Mouse (Mus musculus) CH12.LX (cell line): ENCODE results near the gene Atp5j. TPM values are rescaled to one million over a fixed set of nuclear protein-coding genes. Genes with fewer than 3 reads are reported as not detected.

ENCODE experiments used
- DNase-seq: peaks from one replicate; pipeline ENCODE4 v3.0.0-alpha.2; 2013; ENCODE audit errors: extremely low read depth
- H3K27ac ChIP-seq: 2 replicates; pipeline ENCODE4 v1.5.1; 2012; ENCODE audit warnings: low read depth, mild to moderate bottlenecking, control low read depth, moderate library complexity; ENCODE audit not compliant: insufficient read depth
- H3K27me3 ChIP-seq: replicated peaks from 2 replicates; pipeline ENCODE3; 2012; ENCODE audit warnings: inconsistent platforms
- H3K36me3 ChIP-seq, 2 experiments: replicated peaks in 1 of 2; 2 replicates each; pipeline versions ENCODE3 to v1.6.1; 2012; ENCODE audit warnings: inconsistent platforms in 1 of 2, low read length in 1 of 2, mild to moderate bottlenecking in 1 of 2, mixed read lengths in 1 of 2, moderate library complexity in 1 of 2; ENCODE audit not compliant: control insufficient read depth in 1 of 2, insufficient read depth in 1 of 2
- H3K4me1 ChIP-seq, 2 experiments: 2 replicates each; pipeline ENCODE4 v1.6.1; 2012; ENCODE audit warnings: inconsistent platforms in 1 of 2, moderate library complexity in 1 of 2; ENCODE audit not compliant: insufficient read depth in 2 of 2, control insufficient read depth in 1 of 2
- H3K4me2 ChIP-seq: 2 replicates; pipeline ENCODE4 v1.6.1; 2012; ENCODE audit warnings: low read depth, mild to moderate bottlenecking, control low read depth; ENCODE audit not compliant: poor library complexity, insufficient read depth, severe bottlenecking
- H3K4me3 ChIP-seq, 3 experiments: fragments of 150-350 bp in 1 of 3; sonication (generic) in 1 of 3; replicated peaks in 1 of 3; 2 replicates each; pipeline versions ENCODE3 to v1.5.1; 2011 to 2012; ENCODE audit warnings: low read depth in 2 of 3, low read length in 2 of 3, mild to moderate bottlenecking in 2 of 3, moderate library complexity in 2 of 3, control low read depth in 1 of 3, improper control_type of control experiment in 1 of 3, inconsistent platforms in 1 of 3, mixed read lengths in 1 of 3; ENCODE audit not compliant: poor library complexity in 1 of 3
- H3K79me2 ChIP-seq: replicated peaks from 2 replicates; pipeline ENCODE4 v1.6.1; 2012; ENCODE audit warnings: mild to moderate bottlenecking, moderate library complexity; ENCODE audit not compliant: control insufficient read depth, poor library complexity, insufficient read depth, severe bottlenecking; ENCODE audit errors: extremely low read depth
- H3K9ac ChIP-seq: 2 replicates; pipeline ENCODE4 v1.6.1; 2012; ENCODE audit warnings: low read depth, mild to moderate bottlenecking, control low read depth, moderate library complexity; ENCODE audit not compliant: insufficient read depth
- H3K9me3 ChIP-seq: replicated peaks from 2 replicates; pipeline ENCODE3; 2012; ENCODE audit warnings: low read length, inconsistent platforms, mixed read lengths
- CTCF ChIP-seq, 2 experiments: IDR thresholded peaks in 1 of 2; conservative IDR thresholded peaks in 1 of 2; 2 replicates each; pipeline ENCODE4 v1.5.1; 2011 to 2012; ENCODE audit warnings: low read depth in 2 of 2, low read length in 2 of 2, improper control_type of control experiment in 1 of 2, inconsistent platforms in 1 of 2, mild to moderate bottlenecking in 1 of 2, moderate library complexity in 1 of 2
- ELF1 ChIP-seq: IDR thresholded peaks from 2 replicates; pipeline ENCODE4 v1.6.1; 2014; ENCODE audit warnings: low read depth, mild to moderate bottlenecking, inconsistent platforms, low read length, improper control_type of control experiment
- EP300 ChIP-seq: IDR thresholded peaks from 2 replicates; pipeline ENCODE4 v1.6.1; 2011; ENCODE audit warnings: low read length, improper control_type of control experiment
- ETS1 ChIP-seq: conservative IDR thresholded peaks from 2 replicates; pipeline ENCODE4 v1.6.1; 2012; ENCODE audit warnings: low read depth, mild to moderate bottlenecking, inconsistent platforms, low read length, improper control_type of control experiment, moderate library complexity
- HCFC1 ChIP-seq: IDR thresholded peaks from 2 replicates; pipeline ENCODE4 v1.6.1; 2012; ENCODE audit warnings: low read depth, mild to moderate bottlenecking, inconsistent platforms, low read length, improper control_type of control experiment
- IRF4 ChIP-seq: IDR thresholded peaks from 2 replicates; pipeline ENCODE4 v1.6.1; 2014; ENCODE audit warnings: low read depth, mild to moderate bottlenecking, inconsistent platforms, low read length, improper control_type of control experiment
- JUN ChIP-seq: IDR thresholded peaks from 2 replicates; pipeline ENCODE4 v1.6.1; 2011; ENCODE audit warnings: low read depth, mild to moderate bottlenecking, low read length, improper control_type of control experiment, moderate library complexity; ENCODE audit not compliant: insufficient read depth
- JUND ChIP-seq: conservative IDR thresholded peaks from 2 replicates; pipeline ENCODE4 v1.6.1; 2011; ENCODE audit warnings: low read depth, low read length, improper control_type of control experiment
- MAX ChIP-seq: IDR thresholded peaks from 2 replicates; pipeline ENCODE4 v1.6.1; 2011; ENCODE audit warnings: low read length, improper control_type of control experiment
- MEF2A ChIP-seq: IDR thresholded peaks from 2 replicates; pipeline ENCODE4 v1.6.1; 2014; ENCODE audit warnings: low read depth, mild to moderate bottlenecking, inconsistent platforms, low read length, improper control_type of control experiment, borderline replicate concordance
- MXI1 ChIP-seq: IDR thresholded peaks from 2 replicates; pipeline ENCODE4 v1.6.1; 2011; ENCODE audit warnings: mild to moderate bottlenecking, low read depth, low read length, improper control_type of control experiment
- MYC ChIP-seq: IDR thresholded peaks from 2 replicates; pipeline ENCODE4 v1.6.1; 2011; ENCODE audit warnings: low read depth, mild to moderate bottlenecking, improper control_type of control experiment, low read length
- NRF1 ChIP-seq: IDR thresholded peaks from 2 replicates; pipeline ENCODE4 v1.6.1; 2014; ENCODE audit warnings: low read depth, mild to moderate bottlenecking, inconsistent platforms, low read length, improper control_type of control experiment, moderate library complexity
- RAD21 ChIP-seq: IDR thresholded peaks from 2 replicates; pipeline ENCODE4 v1.6.1; 2011; ENCODE audit warnings: low read depth, mild to moderate bottlenecking, low read length, improper control_type of control experiment, moderate library complexity
- RCOR1 ChIP-seq: conservative IDR thresholded peaks from 2 replicates; pipeline ENCODE4 v1.6.1; 2012; ENCODE audit warnings: low read depth, mild to moderate bottlenecking, inconsistent platforms, low read length, improper control_type of control experiment
- SIN3A ChIP-seq: IDR thresholded peaks from 2 replicates; pipeline ENCODE4 v1.6.1; 2012; ENCODE audit warnings: low read length, improper control_type of control experiment, inconsistent platforms
- TBP ChIP-seq: conservative IDR thresholded peaks from 2 replicates; pipeline ENCODE4 v1.6.1; 2011; ENCODE audit warnings: low read depth, low read length, improper control_type of control experiment
- USF2 ChIP-seq: conservative IDR thresholded peaks from 2 replicates; pipeline ENCODE4 v1.6.1; 2011; ENCODE audit warnings: low read depth, low read length, improper control_type of control experiment
- dilution Hi-C: fragments of 300-500 bp; cut with MboI; formaldehyde crosslinking; loops from 2 replicates; pipeline ENCODE4 v1.14.3; 2020; ENCODE audit warnings: low sequenced_read_pairs; ENCODE audit not compliant: extremely low pct_unique_long_range_greater_than_20kb, extremely low pct_ligation_motif_present
- in situ Hi-C: fragments of 300-500 bp; cut with MboI; formaldehyde crosslinking; loops from 3 replicates; pipeline ENCODE4 v1.14.3; 2019; ENCODE audit warnings: low sequenced_read_pairs, low pct_ligation_motif_present, low pct_unique_long_range_greater_than_20kb, mixed read lengths
- polyA plus RNA-seq: library from polyadenylated mRNA; unstranded; fragments of >175 nt; gene quantifications from 2 replicates; pipeline ENCODE4 v1.2.1, GENCODE M21; 2012; ENCODE audit warnings: low read depth; ENCODE audit not compliant: insufficient read length
- total RNA-seq, 2 experiments: library from RNA; depleted of rRNA; stranded (reverse); fragments of 300-350 nt in 1 of 2; fragments of >200 nt in 1 of 2; gene quantifications; 2 replicates each; pipeline ENCODE4 v1.2.3; 2012 to 2014

The Atp5j gene
- total and polyA plus RNA-seq, 3 experiments, result 223 to 485 (median 277) TPM

DNA sequence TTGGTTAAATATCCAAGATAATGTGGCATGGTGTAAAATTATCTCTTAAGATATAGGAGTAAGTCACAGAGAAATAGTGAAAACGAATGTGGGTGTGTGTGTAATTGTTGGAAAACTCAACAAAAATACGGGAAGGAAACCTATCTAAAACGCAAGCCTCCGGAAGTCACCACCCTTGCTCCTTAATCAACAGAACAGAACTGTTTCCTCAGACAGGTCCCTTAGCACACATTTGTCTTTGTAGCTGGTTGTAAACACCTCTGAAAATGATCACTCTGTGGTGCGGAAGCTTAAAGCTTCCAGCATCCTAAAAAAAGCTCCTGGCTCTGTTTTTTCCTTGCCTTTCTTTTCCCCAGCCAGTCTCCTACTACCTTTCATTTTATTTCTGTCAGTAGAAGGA is 30.6 kb downstream of the Atp5j start:
- Histone ChIP-seq H3K4me3 (no peak overlapping the region), H3K9me3 (no peaks in the 10 kb centered on the region), H3K4me2 (no peak overlapping the region), H3K9ac (no peak overlapping the region), H3K27ac (no peak overlapping the region), H3K4me1 (peaks cover under 1 to 6% of the 10 kb centered on the region in 2 experiments; a peak in 3 of 4 replicates), H3K36me3 (peaks cover 0 to 2% of the 10 kb centered on the region in 2 experiments), H3K27me3 (no peaks in the 10 kb centered on the region), H3K79me2 (no peaks in the 10 kb centered on the region)
- dilution Hi-C loops (no loop called here), in situ Hi-C loops (loop anchor here (5.0 kb wide), 1 partner anchor 33 kb away; the partner anchor contains the start of gene Jam2)
- no peak for DNase-seq
- no peak for TF ChIP-seq RCOR1

DNA sequence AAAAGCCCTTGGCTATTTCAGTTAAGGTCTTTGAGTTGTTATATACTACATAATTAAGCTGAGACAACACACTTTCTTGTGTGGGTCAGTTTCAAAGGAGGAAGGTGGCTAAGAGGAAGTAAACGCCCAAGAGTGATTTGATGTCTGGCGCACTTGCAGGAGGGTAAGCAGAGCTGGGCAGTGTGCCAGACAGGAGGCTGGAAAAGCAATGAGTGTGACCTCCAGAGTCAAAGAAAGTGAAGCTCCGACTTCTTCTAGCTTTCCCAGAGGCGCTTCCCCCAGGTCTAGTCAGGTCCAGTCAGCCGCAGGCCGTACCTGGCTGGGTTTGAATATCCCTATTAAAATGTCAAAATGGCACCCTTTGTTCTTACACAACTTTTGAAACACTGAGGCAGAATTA is 33.2 kb downstream of the Atp5j start:
- Histone ChIP-seq H3K4me2 (no peak overlapping the region), H3K9me3 (no peaks in the 10 kb centered on the region), H3K36me3 (no peaks in the 10 kb centered on the region), H3K27ac (no peak overlapping the region), H3K4me1 (peaks cover 4 to 18% of the 10 kb centered on the region in 2 experiments; a peak in 3 of 4 replicates), H3K9ac (no peak overlapping the region), H3K4me3 (no peak overlapping the region), H3K79me2 (no peaks in the 10 kb centered on the region), H3K27me3 (no peaks in the 10 kb centered on the region)
- no peak for DNase-seq
- no peak for TF ChIP-seq NRF1
- TF ChIP-seq MAX, result no peak
- no peak for TF ChIP-seq RAD21
- TF ChIP-seq ETS1, result no peak
- no peak for TF ChIP-seq CTCF (conservative IDR thresholded peaks at IDR 0.05 in 1 of 2, IDR thresholded peaks at IDR 0.05 in 1 of 2; ENCODE audit: low read depth in 2 of 2, low read length in 2 of 2)
- TF ChIP-seq TBP, result no peak
- no peak for TF ChIP-seq JUN
- TF ChIP-seq MYC, result no peak
- TF ChIP-seq JUND, result no peak
- TF ChIP-seq ELF1, result no peak
- TF ChIP-seq MEF2A, result no peak
- no peak for TF ChIP-seq IRF4
- TF ChIP-seq USF2, result no peak
- TF ChIP-seq EP300, result no peak
- no peak for TF ChIP-seq HCFC1
- TF ChIP-seq MXI1, result no peak
- TF ChIP-seq SIN3A, result no peak
- in situ Hi-C loops (no loop called here), dilution Hi-C loops (no loop called here)
